Mouse (Mus musculus): ENCODE measurements around the gene Pard3b.

Pard3b gene

DNA sequence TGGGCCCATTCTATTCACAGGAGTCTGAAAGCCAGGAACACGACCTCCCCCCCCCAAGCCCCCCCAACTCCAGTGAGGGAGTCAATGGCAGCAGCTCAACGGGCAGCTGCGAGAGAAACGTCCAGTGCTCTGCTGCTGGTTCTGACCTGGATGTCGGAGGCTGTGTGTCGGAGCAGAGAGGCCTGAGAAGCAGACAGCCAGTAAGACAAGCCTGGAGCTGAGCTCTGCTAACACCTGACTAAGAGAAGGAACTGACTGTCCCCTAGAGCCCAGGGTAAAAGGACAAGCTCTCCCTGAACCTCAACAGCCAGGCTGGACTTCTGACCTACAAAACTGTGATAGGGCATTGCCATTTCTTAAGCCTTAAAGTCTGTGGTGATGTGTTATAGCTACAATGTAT, 1015.8 kb downstream of the Pard3b start:
- DNase-seq, result no peak

DNA sequence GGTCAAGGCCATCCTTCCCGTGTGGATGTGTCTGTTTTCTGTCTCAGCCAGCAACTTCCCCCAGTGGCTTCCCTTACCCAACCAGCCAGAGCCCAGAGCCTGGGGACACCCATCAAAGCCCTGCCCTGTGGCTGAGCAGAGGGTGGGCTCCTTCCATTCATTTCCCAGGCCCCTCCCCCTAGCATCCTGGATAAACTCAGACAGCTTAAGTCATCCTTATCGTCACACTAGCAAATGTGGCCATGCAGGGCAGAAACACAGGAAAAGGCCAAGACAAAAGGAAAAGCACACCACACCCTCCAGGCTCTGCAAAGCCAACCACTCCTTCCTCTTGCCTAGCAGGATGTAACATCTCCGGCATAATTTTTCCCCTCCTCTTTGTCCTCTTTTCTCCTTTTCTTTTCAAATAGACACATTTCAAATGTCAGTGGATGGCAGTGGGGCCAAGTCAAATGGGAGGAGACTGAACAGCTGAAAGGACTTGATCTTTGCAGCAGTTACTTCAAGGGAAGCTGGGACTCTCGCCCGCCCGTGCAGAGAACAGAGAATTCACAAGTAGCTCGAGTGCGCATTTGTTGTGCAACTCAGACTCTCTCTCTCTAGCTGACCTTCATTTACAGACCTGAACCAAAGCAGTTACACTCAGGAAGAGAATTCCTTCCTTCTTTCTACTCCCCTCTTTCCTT, 1026.5 kb downstream of the Pard3b start:
- DNase-seq, result no peak

DNA sequence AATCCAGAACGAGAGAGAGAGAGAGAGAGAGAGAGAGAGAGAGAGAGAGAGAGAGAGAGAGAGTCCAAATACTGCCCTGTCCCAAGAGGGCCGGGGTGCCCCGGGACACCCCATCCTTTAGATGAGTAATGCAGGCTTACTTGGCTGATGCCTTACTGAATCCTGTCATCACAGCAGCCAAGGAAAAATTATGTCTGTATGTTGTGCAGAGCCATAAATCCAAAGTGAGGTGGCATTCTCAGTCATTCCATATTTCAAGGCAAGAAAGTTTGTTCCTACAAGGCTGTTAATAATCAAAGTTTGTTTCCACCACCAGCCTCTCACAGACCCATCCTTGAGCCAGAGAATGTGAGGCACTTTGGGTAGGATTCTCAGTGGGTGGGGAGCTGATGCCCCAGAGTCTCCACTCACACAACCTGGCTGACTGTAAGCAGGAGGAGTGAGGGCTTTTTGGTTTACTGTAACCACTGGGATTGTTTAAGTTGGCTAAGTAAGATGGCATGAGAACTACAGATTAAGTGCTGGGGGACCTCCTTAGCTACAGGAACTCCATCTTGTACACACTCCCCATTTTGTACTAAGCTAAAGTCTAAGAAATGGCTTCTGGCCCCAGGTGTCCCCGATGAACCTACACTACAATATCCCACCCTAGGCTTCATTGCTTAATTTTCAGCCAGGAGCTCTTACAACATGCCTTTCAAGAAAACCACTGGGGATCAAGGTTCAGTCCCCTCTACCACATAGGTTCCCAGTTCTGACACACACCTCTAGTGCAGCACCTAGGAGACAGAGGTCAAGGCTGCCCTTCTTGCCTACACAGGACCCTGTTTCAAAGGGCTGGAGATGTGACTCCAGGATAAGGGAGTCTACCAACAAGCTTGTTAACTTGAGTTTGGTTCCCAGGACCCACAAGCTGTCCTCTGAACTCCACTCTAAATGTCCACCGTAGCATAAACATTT, 1027.4 kb downstream of the Pard3b start:
- no peak for DNase-seq

GRCm38 (mm10) chr1:62666780-62667179, 1028.2 kb downstream of the Pard3b start:
- no peak for DNase-seq

GRCm38 (mm10) chr1:62678611-62679344, 1040.2 kb downstream of the Pard3b start:
- no peak for DNase-seq

GRCm38 (mm10) chr1:62679466-62679865, 1040.8 kb downstream of the Pard3b start:
- no peak for DNase-seq

DNA sequence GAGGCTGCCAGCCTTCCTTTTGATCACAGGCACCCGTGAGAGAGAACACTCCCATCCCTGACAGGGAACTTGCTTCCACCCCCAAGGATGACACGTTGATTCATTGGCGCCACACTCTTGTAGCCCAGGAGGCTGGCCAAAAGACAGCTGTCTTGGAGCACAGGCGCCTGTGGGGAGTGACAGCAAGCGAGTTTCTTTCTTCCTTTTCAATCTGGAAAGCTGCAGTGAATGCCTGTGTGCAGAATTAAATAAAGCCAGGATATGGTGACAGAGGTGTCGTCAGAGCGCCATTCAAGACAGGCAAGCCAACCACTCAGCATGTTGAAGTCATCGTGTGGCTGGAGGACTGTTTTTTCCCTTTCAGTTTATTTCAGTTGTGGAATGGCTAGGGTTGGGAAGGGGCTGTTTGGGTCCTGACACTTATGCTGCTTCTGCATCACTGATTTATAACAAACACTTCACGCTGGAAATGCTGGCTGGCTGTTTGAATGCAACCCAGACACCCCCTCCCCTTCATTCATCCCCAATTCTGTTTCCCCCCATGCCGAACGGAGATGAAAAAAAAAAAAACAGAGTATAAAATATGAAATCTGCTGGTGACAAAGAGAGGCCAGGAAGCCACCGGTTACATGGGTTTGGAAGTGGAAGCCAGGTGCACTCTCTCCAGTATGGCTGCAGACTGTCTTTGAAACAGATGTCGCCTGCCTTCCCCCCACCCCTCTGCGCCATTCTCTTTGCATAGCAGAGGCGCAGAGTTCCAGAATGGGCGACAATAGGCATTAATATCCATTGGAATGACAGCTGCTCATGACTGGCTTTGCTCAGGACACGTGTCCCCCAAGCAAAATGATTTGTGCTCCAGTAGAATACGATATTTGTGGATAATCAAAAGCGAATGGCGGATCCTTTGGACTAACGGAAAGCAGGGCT, 1044.1 kb downstream of the Pard3b start:
- no peak for DNase-seq

DNA sequence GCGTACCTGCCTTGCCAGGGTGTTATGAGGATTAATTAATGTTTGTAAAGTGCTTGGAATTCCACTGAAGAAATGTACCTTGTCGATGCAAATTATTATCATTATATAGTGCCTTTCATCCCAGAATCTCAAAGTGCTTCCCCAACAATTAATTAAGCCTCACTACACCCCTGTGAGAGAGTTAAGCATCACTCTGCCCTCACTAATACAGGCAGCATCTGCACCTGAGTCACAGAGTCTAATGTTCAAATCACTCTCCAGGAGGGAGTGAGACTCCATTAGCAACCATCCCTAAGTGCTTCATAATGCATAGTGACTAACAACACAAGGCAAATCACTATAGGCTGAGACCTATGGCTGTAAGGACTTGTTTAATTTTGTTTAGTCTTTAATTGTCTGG, 1044.9 kb downstream of the Pard3b start:
- DNase-seq, result no peak

DNA sequence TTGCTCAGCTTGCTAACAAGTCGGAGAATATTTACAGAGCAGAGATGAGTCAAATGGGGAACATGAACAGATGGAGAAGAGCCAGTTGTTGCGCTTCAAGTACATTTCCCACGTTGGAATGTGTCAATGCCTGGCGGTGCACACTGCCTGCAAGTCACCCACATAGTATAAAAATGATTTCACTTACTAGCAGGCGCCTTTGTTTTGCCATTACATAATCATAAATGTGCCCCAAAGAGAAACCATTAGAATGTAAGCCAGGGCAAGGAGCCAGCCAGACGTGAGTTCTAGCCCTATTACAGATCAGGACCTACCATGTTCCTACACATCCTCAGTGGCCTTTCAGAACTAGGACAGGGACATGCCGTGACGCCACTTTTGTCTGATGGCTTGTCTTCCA, 1048.9 kb downstream of the Pard3b start:
- DNase-seq, result no peak

GRCm38 (mm10) chr1:62691175-62691574, 1052.6 kb downstream of the Pard3b start:
- DNase-seq, result no peak
